Mouse (Mus musculus) intestine, embryonic 15.5 days (tissue): ENCODE measurements around the gene Slc39a12. TPM values are rescaled to one million over a fixed set of nuclear protein-coding genes. Genes with fewer than 3 reads are reported as not detected.

ENCODE experiments used
- ATAC-seq: fragments of 200-750 bp; cut with Nextera tagmentation; 2 replicates; pipeline ENCODE4 v1.8.0; 2017; ENCODE audit warnings: moderate TSS enrichment, moderate library complexity
- H3K27ac ChIP-seq: fragments of 300-500 bp; sonication (generic); 2 replicates; pipeline ENCODE4 v1.5.1; 2015; ENCODE audit warnings: mild to moderate bottlenecking, inconsistent platforms
- H3K27me3 ChIP-seq: fragments of 300-500 bp; sonication (generic); replicated peaks from 2 replicates; pipeline ENCODE4 v1.6.1; 2015; ENCODE audit warnings: inconsistent platforms
- H3K36me3 ChIP-seq: fragments of 300-500 bp; sonication (generic); 2 replicates; pipeline ENCODE4 v1.6.1; 2015; ENCODE audit warnings: inconsistent platforms
- H3K4me1 ChIP-seq: fragments of 300-500 bp; sonication (generic); replicated peaks from 2 replicates; pipeline ENCODE4 v1.6.1; 2015; ENCODE audit warnings: inconsistent platforms
- H3K4me2 ChIP-seq: fragments of 300-500 bp; sonication (generic); replicated peaks from 2 replicates; pipeline ENCODE4 v1.6.1; 2015; ENCODE audit warnings: mild to moderate bottlenecking, inconsistent platforms
- H3K4me3 ChIP-seq: fragments of 300-500 bp; sonication (generic); replicated peaks from 2 replicates; pipeline ENCODE4 v1.5.1; 2015; ENCODE audit warnings: inconsistent platforms
- H3K9ac ChIP-seq: fragments of 300-500 bp; sonication (generic); 2 replicates; pipeline ENCODE4 v1.6.1; 2015; ENCODE audit warnings: inconsistent platforms
- H3K9me3 ChIP-seq: fragments of 300-500 bp; sonication (generic); 2 replicates; pipeline ENCODE4 v1.6.1; 2016; ENCODE audit warnings: inconsistent platforms
- WGBS: fragments of 180-500 bp; shearing (Covaris S2); methylation state at CpG from one replicate; pipeline ENCODE4 v1.1.7; 2015; 5-methylcytosine and 5-hydroxymethylcytosine counted together
- polyA plus RNA-seq: library from polyadenylated mRNA; unstranded; fragments of >200 nt; fragmentation: Nextera tagmentation; extraction: Ambion mirVana; gene quantifications from 2 replicates; pipeline ENCODE4 v1.2.1, GENCODE M21; 2015

Slc39a12 gene
- polyA plus RNA-seq: not detected in 2 replicates

DNA sequence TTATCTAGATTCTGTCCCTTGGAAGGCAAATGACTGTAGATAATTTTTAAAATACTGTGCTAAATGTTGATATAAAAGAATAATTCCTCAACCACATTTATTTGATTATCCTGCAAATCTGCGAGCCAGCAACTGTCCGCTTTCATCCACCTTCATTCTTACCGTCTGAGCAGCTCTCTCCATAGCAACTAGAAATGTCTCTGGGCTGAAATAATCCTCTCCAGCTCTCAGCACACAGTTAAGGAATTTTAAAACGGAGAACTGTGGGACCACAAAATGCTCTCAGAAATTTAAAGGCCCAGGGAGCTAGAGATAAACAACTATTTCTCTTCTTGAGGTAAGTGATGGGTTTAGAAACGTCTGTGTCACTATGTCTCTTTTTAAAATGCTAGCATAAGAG lies at the start of gene Slc39a12:
TSS of gene Slc39a12 (plus strand) at position 155 of the 400 bp plus-strand sequence.
- Histone ChIP-seq H3K4me2 (no peak within 1 kb of the TSS), H3K4me1 (no peaks in the 10 kb centered on the region), H3K36me3 (no peaks in the 10 kb centered on the region), H3K9ac (no peak within 1 kb of the TSS), H3K27me3 (no peaks in the 10 kb centered on the region), H3K27ac (no peak within 1 kb of the TSS), H3K4me3 (no peak within 1 kb of the TSS), H3K9me3 (no peaks in the 10 kb centered on the region)
- 30% methylated on average over 5 of the region's 5 CpGs for WGBS
- no peak for ATAC-seq

GRCm38 (mm10) chr2:14341652-14342308 lies 46.3 kb upstream of the Slc39a12 start:
- H3K4me3 ChIP-seq: no peak overlapping the region
- H3K4me2 ChIP-seq: no peak overlapping the region
- no peaks in the 10 kb centered on the region for H3K36me3 ChIP-seq
- 59% methylated on average over 14 of the region's 14 CpGs for WGBS
- no peak overlapping the region for H3K9ac ChIP-seq
- H3K9me3 ChIP-seq: no peaks in the 10 kb centered on the region
- H3K27me3 ChIP-seq: no peaks in the 10 kb centered on the region
- ATAC-seq: peak; percentile 62; the same call in 1 of the 2 replicates
- no peak overlapping the region for H3K27ac ChIP-seq
- 0 out of 2 replicates have a peak, but pooled peaks cover 6% of the 10 kb centered on the region for H3K4me1 ChIP-seq

DNA sequence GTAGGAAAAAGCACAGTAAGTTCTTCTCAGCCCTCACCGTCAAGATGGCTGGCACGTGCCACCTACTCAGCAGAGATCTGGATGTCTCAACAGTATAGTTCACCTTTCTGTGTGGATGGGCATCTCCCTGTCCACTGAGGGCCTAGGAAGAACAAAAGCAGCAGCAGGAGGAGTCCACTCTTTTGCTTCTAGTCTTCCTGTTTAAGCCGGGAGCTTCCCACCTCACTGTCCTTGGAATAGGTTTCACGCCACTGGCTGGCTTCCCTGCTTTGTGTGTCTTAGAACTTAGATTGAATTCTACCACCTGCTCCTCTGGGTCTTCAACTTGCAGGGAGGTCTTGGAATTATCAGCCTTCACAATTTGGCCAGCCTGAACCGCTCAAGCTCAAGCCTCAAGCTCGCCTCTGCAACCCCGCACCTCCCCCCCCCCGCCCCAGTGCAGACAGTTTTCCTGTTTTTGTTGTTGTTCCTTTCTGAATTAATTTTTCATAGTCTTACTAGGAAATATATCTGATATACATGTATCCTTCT lies 45.7 kb upstream of the Slc39a12 start:
- no peaks in the 10 kb centered on the region for H3K36me3 ChIP-seq
- H3K4me1 ChIP-seq: 0 out of 2 replicates have a peak, but pooled peaks cover 6% of the 10 kb centered on the region
- H3K27ac ChIP-seq: no peak overlapping the region
- ATAC-seq: no peak
- 85% methylated on average over 8 of the region's 8 CpGs for WGBS
- no peaks in the 10 kb centered on the region for H3K27me3 ChIP-seq
- H3K9ac ChIP-seq: no peak overlapping the region
- no peak overlapping the region for H3K4me2 ChIP-seq
- H3K9me3 ChIP-seq: no peaks in the 10 kb centered on the region
- no peak overlapping the region for H3K4me3 ChIP-seq

DNA sequence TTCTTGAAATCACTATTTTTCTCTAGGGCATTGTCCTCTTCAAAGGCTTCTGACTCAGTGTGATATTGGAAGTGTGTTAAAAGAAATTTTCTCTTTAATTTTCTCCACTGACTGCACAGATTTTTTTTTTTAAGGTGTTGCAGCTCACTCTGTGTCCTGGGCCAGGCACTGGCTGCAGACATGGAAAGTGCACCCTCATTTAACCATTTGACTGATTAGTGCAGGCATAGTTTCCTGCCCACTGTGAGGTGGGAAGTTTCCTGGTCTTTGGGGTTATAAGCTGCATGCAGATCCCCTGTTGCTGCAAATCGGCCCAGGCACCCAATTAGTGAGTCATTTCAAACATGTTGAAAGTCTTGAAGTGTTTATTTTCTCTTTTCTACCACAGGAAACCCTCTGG lies 740 bp downstream of the Slc39a12 start:
- no peaks in the 10 kb centered on the region for H3K27me3 ChIP-seq
- no peak overlapping the region for H3K4me3 ChIP-seq
- WGBS: 45% methylated on average over 1 of the region's 1 CpGs
- no peak for ATAC-seq
- H3K36me3 ChIP-seq: no peaks in the 10 kb centered on the region
- no peak overlapping the region for H3K27ac ChIP-seq
- H3K9me3 ChIP-seq: no peaks in the 10 kb centered on the region
- H3K9ac ChIP-seq: no peak overlapping the region
- no peaks in the 10 kb centered on the region for H3K4me1 ChIP-seq
- no peak overlapping the region for H3K4me2 ChIP-seq

DNA sequence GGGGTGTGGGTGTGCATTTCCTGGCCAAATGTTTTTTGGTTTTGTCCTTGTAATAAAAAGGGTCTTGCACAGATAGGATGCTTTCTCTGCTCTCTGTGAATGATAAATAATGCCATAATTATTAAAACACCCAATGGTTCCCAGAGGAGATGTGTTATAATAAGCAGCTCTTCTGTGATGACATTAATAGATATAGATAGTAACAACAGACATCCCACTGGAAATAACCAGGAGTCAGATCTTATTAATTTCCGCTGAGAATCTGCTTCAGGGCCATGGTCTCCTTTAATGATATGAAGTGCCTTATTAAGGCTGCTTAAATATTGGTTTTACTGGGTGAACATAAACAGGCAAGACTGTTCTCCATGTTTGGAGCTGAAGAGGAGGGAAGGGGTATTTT lies 2.8 kb downstream of the Slc39a12 start:
- H3K36me3 ChIP-seq: no peaks in the 10 kb centered on the region
- H3K4me1 ChIP-seq: no peaks in the 10 kb centered on the region
- ATAC-seq: no peak
- H3K9ac ChIP-seq: no peak overlapping the region
- 60% methylated on average over 1 of the region's 1 CpGs for WGBS
- H3K9me3 ChIP-seq: no peaks in the 10 kb centered on the region
- no peak overlapping the region for H3K4me3 ChIP-seq
- no peaks in the 10 kb centered on the region for H3K27me3 ChIP-seq
- H3K27ac ChIP-seq: no peak overlapping the region
- no peak overlapping the region for H3K4me2 ChIP-seq

DNA sequence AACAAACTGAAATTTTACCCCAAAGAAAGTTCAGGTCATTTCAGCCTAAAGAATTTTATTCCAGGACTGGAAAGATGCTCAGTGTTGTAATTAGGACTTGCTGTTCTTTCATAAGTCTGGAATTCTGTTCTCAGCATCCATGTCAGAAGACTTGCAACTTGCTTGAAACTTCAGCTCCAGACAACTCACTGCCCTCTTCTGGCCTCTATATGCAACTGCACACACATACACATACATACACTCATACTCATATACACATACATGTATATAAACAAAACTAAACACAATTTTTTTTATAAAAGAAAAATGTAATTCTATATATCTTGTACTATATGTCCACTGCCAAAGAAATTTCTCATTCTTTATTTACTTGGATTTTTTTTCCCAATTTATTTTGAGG lies 14.9 kb downstream of the Slc39a12 start:
- Histone ChIP-seq H3K4me3 (no peak overlapping the region), H3K4me1 (no peaks in the 10 kb centered on the region), H3K9me3 (no peaks in the 10 kb centered on the region), H3K27ac (no peak overlapping the region), H3K36me3 (no peaks in the 10 kb centered on the region), H3K27me3 (no peaks in the 10 kb centered on the region), H3K9ac (no peak overlapping the region), H3K4me2 (no peak overlapping the region)
- ATAC-seq: no peak

DNA sequence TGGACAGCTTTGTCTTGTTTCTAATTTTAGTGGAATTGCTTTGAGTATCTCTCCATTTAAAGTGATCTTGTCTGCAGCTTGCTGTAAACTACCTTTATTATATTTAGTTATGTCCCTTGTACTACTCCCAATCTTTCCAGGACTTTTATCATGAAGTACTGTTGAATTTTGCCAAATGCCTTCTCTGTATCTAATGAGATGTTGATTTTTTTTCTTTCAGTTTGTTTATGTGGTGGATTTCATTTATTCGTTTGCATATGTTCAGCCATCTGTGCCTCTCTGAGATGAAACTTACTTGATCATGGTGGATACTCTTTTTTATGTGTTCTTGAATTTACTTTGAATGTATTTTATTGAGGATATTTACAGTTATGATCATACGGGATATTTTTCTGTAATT lies 40.9 kb downstream of the Slc39a12 start:
- Histone ChIP-seq H3K4me1 (no peaks in the 10 kb centered on the region), H3K27me3 (no peaks in the 10 kb centered on the region), H3K27ac (no peak overlapping the region), H3K9ac (no peak overlapping the region), H3K4me2 (no peak overlapping the region), H3K4me3 (no peak overlapping the region), H3K9me3 (no peaks in the 10 kb centered on the region), H3K36me3 (no peaks in the 10 kb centered on the region)
- 83% methylated on average over 2 of the region's 2 CpGs for WGBS
- ATAC-seq: no peak

- no peak overlapping the region for H3K4me3 ChIP-seq
- H3K27ac ChIP-seq: no peak overlapping the region
- no peaks in the 10 kb centered on the region for H3K4me1 ChIP-seq
- H3K36me3 ChIP-seq: no peaks in the 10 kb centered on the region
- WGBS: 71% methylated on average over 1 of the region's 1 CpGs
- no peak overlapping the region for H3K4me2 ChIP-seq
- ATAC-seq: no peak
- H3K9ac ChIP-seq: no peak overlapping the region
- no peaks in the 10 kb centered on the region for H3K27me3 ChIP-seq
- no peaks in the 10 kb centered on the region for H3K9me3 ChIP-seq
Observed at GRCm38 (mm10) chr2:14447322-14447721, 59.2 kb downstream of the Slc39a12 start.

DNA sequence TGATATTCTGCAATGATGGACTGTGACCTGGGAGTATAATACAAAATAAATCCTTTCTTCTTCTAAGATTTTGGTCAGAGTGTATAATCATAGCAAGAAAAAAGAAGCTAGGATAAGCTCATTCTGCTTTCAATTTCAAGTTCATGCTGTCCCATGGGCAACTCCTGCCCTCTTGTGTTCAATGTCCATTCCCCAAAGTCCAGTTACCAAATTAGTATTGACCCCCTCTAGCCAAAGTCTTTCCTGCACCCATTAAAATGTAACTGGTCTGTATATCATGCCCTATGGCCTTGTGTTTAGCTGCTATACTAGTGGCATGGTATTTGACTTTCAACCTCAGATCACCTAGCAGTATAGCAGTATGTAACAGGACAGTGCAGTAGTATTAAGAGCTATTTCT lies 62.8 kb downstream of the Slc39a12 start:
- no peaks in the 10 kb centered on the region for H3K9me3 ChIP-seq
- 0 out of 2 replicates have a peak, but pooled peaks cover 3% of the 10 kb centered on the region for H3K4me1 ChIP-seq
- no peak overlapping the region for H3K27ac ChIP-seq
- no peaks in the 10 kb centered on the region for H3K27me3 ChIP-seq
- no peaks in the 10 kb centered on the region for H3K36me3 ChIP-seq
- no peak for ATAC-seq
- no peak overlapping the region for H3K4me2 ChIP-seq
- no peak overlapping the region for H3K9ac ChIP-seq
- H3K4me3 ChIP-seq: no peak overlapping the region

DNA sequence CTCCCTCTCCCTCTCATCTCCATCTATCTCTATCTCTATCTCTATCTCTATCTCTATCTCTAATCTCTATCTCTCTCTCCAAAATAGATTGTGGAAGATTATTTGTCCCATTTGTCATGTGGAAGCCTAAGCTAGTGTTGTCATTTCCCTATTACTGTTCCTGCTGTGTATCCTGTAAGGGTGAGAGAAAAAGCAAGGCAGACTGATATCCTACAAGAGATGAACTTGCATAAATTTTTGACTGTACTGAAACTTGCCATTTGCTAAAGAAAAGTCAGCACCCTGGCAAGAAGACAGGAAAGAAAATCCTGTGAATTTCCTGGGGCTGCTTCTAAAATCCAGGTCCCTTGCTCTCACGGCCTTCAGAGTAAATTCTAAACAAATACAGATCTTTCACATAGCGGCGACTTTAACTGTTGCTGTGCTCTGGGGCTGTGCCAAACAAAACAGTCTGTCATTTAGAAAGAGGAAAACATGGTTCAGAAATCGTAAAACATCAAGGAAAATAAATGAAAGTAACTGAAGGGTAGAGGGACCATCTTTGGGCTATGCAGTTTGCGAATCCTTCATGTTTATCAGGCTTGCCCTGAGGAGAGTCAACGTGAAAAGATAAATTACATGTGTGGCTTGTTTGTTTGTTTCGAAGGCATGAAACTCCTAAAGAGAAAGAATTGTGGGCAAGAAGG lies 67.0 kb downstream of the Slc39a12 start:
- Histone ChIP-seq H3K4me1 (0 out of 2 replicates have a peak, but pooled peaks cover 3% of the 10 kb centered on the region), H3K36me3 (no peaks in the 10 kb centered on the region), H3K27ac (no peak overlapping the region), H3K4me2 (no peak overlapping the region), H3K9me3 (no peaks in the 10 kb centered on the region), H3K4me3 (no peak overlapping the region), H3K27me3 (no peaks in the 10 kb centered on the region), H3K9ac (no peak overlapping the region)
- WGBS: 36% methylated on average over 7 of the region's 7 CpGs
- no peak for ATAC-seq

DNA sequence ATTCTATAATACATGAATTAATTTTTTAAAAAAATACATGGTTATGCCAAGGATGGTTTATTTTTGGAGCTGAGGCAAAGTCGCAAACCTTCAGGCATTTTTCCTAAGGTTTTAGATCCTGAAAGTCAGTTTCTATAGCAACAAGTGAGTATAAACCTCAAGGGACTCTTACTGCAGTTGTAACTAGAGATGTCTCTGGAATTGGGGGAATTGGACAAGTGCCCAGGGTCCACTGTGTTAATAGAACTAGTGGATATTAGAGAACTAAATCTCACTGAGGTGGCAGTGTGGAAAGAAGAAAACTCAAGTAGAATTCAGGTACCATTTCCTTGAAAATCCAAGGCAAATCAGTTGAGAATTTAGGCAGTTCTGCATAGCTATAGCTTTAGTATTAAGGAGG lies 76.3 kb downstream of the Slc39a12 start:
- WGBS: 50% methylated on average over 1 of the region's 1 CpGs
- no peak overlapping the region for H3K4me3 ChIP-seq
- no peak overlapping the region for H3K4me2 ChIP-seq
- no peak overlapping the region for H3K9ac ChIP-seq
- H3K27me3 ChIP-seq: no peaks in the 10 kb centered on the region
- no peak for ATAC-seq
- no peaks in the 10 kb centered on the region for H3K4me1 ChIP-seq
- H3K27ac ChIP-seq: no peak overlapping the region
- no peaks in the 10 kb centered on the region for H3K9me3 ChIP-seq
- H3K36me3 ChIP-seq: no peaks in the 10 kb centered on the region

DNA sequence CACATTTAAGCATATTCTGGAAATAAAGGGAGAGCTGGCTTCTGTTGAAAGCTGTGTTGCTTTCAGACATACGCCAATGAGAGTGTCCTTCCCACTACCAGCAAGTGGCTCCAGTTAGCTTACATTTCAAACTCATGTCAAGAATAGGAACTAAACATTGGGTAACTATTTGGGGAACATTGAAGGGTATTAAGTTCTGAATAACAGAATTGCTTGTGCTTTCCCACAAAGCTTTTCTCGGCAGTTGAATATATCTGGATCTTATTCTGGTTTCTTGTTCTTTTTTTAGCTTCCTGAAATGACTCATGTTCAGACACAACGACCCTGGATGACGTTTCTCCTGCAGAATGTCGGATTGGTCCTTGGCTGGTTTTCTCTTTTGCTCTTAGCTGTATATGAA lies 106.0 kb downstream of the Slc39a12 start:
- ATAC-seq: no peak
- Histone ChIP-seq H3K4me1 (no peaks in the 10 kb centered on the region), H3K27ac (no peak overlapping the region), H3K4me2 (no peak overlapping the region), H3K4me3 (no peak overlapping the region), H3K9me3 (no peaks in the 10 kb centered on the region), H3K9ac (no peak overlapping the region), H3K27me3 (no peaks in the 10 kb centered on the region), H3K36me3 (no peaks in the 10 kb centered on the region)
- 72% methylated on average over 5 of the region's 5 CpGs for WGBS

GRCm38 (mm10) chr2:14496150-14496549 lies 108.0 kb downstream of the Slc39a12 start:
- Histone ChIP-seq H3K9me3 (no peaks in the 10 kb centered on the region), H3K36me3 (no peaks in the 10 kb centered on the region), H3K27me3 (no peaks in the 10 kb centered on the region), H3K27ac (no peak overlapping the region), H3K9ac (no peak overlapping the region), H3K4me2 (no peak overlapping the region), H3K4me3 (no peak overlapping the region), H3K4me1 (no peaks in the 10 kb centered on the region)
- WGBS: 66% methylated on average over 2 of the region's 2 CpGs
- no peak for ATAC-seq
